Comparison of ENCODE assay signal across 9 mouse cellular contexts in the genomic region with DNA sequence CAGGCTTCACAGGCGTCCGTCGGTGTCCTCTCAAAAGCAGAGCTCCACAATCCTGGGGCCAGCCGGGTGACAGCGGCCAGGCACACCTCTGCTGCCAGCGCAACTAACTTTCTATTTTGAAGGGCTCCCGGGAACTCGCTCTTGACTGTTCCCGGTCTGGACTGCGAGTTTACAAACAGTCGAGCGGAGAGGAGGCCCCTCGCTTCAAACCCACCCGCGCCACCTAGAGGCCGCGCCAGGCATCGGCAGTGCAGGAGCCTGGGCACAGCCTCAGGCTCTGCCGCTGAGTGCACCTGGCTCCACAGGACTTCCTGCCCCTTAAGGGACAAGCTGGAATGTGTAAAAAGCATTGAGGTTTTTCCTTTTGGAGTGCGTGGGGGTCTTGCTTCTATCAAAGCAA. TPM values are rescaled to one million over a fixed set of nuclear protein-coding genes. Genes with fewer than 3 reads are reported as not detected.
DNase-seq lines count a peak whose midpoint lies in the region; ATAC-seq lines count a peak whose summit lies in the region.
"Had no signal": no experiment of that assay in that cellular context is flagged by ENCODE, and none has a peak within 500 bp of the region (broad histone marks: within the 10 kb centered on the region; RNA-seq: fewer than 3 reads in every experiment).

A gene (minus strand): TSS at position 122 of the 400 bp plus-strand sequence.

- 2% methylated on average over 20 of the region's 20 CpGs for WGBS in intestine, embryonic 16.5 days

- peak within 1 kb of the TSS; percentile 58 for H3K9ac ChIP-seq in intestine, embryonic 16.5 days (ENCODE audit: low read depth, low read length)

- H3K4me1 ChIP-seq in intestine, embryonic 16.5 days (ENCODE audit: control insufficient read depth, insufficient read depth, low read length): no peaks in the 10 kb centered on the region

- H3K4me2 ChIP-seq in intestine, embryonic 16.5 days (ENCODE audit: low read depth, low read length): peak within 1 kb of the TSS; percentile 70

- peak; percentile 92 for ATAC-seq in granulocyte monocyte progenitor cell, adult 5-6 weeks (replicated peaks; ENCODE audit: poor library complexity, severe bottlenecking)
- ATAC-seq in intestine, embryonic 16.5 days: peak; percentile 92

- H3K9me3 ChIP-seq in intestine, embryonic 16.5 days (ENCODE audit: control insufficient read depth, low read length): no peaks in the 10 kb centered on the region

- H3K27ac ChIP-seq in intestine, embryonic 16.5 days (ENCODE audit: low read length): no peak within 1 kb of the TSS

- H3K36me3 ChIP-seq in intestine, embryonic 16.5 days (ENCODE audit: control insufficient read depth, insufficient read depth, low read length): no peaks in the 10 kb centered on the region

- no peaks in the 10 kb centered on the region for H3K27me3 ChIP-seq in intestine, embryonic 16.5 days (replicated peaks; ENCODE audit: control insufficient read depth, insufficient read depth, low read length)

- intact Hi-C loops in left cerebral cortex, postnatal 36 days (cut with DNase I): loop anchor here (5.0 to 10.0 kb wide), 2 partner anchors 109 to 113 kb away; no protein-coding TSS in a partner anchor

- peak; percentile 42 for DNase-seq in adrenal gland, adult 8-10 months
- DNase-seq in embryo, embryonic 11.5 days (ENCODE audit: low read depth, low spot score): peak; percentile 75
- peak; percentile 56 to 72 for DNase-seq in left cerebral cortex, postnatal 36 days (ENCODE audit: low spot score in 2 of 2)
- DNase-seq in mesoderm, embryonic 11.5 days (ENCODE audit: low read depth, low spot score): peak; percentile 82
- DNase-seq in skeletal muscle tissue, adult 2 months (ENCODE audit: low read depth, low spot score): peak; percentile 60
- DNase-seq in yolk sac, embryonic 10.5 days (ENCODE audit: low spot score): peak; percentile 57

- peak within 1 kb of the TSS; percentile 47 for H3K4me3 ChIP-seq in intestine, embryonic 16.5 days (ENCODE audit: low read length)
- H3K4me3 ChIP-seq: myocyte had no signal

RNA-seq across cellular contexts. Expression of the gene that starts here (rescaled TPM):
- total RNA-seq in adrenal gland, adult 8-10 months (2022): 1 to 10 TPM in 2 of 4 experiments, under 1 TPM in 2; 0.15 to 2.5 (median 1.1) TPM
- not detected in 2 replicates for total RNA-seq in granulocyte monocyte progenitor cell, adult 5-6 weeks (2014; fragmentation: Nextera tagmentation)
- total RNA-seq in granulocyte monocyte progenitor cell, adult 5-6 weeks (2017): not detected in 2 replicates
- 0.36 and 0.39 TPM in 2 replicates for polyA plus RNA-seq in intestine, embryonic 16.5 days (2015; fragmentation: Nextera tagmentation; extraction: Ambion mirVana)
- total RNA-seq in left cerebral cortex, postnatal 36 days (2021): under 1 TPM; 0.49 to 0.50 TPM
- polyA plus RNA-seq: myocyte had no signal

Comparison
In these comparisons a context has a peak if more than half of its experiments do, and no peak if none do; other contexts are left out.
1. Peak in ATAC-seq in granulocyte monocyte progenitor cell, adult 5-6 weeks; RNA of the gene not detected or under 1 TPM.
2. Peak in ATAC-seq, H3K4me3 ChIP-seq, H3K9ac ChIP-seq and H3K4me2 ChIP-seq in intestine, embryonic 16.5 days; RNA of the gene not detected or under 1 TPM.
3. Peak in DNase-seq in left cerebral cortex, postnatal 36 days; RNA of the gene not detected or under 1 TPM.